Mouse (Mus musculus) olfactory bulb, adult 2 months (tissue): Measurements from ENCODE around the gene Usp46. TPM values are rescaled to one million over a fixed set of nuclear protein-coding genes. Genes with fewer than 3 reads are reported as not detected.
A peak's percentile ranks its signal among the peaks of the same experiment; 100 is the strongest.

Experiments used
- H3K27ac ChIP-seq: fragments of 200-500 bp; 2 replicates; pipeline ENCODE4 v1.5.1; 2012; ENCODE audit warnings: low read depth, low read length; ENCODE audit not compliant: insufficient read depth
- H3K4me1 ChIP-seq: fragments of 200-500 bp; 2 replicates; pipeline ENCODE4 v1.6.1; 2012; ENCODE audit warnings: low read length; ENCODE audit not compliant: control insufficient read depth, insufficient read depth
- H3K4me3 ChIP-seq: fragments of 200-500 bp; 2 replicates; pipeline ENCODE4 v1.5.1; 2012; ENCODE audit warnings: mild to moderate bottlenecking, low read depth, low read length, moderate library complexity; ENCODE audit not compliant: insufficient read depth
- CTCF ChIP-seq: fragments of 200-500 bp; IDR thresholded peaks from 2 replicates; pipeline ENCODE4 v1.5.1; 2012; ENCODE audit warnings: low read depth, mild to moderate bottlenecking, low read length, moderate library complexity; ENCODE audit not compliant: insufficient read depth
- POLR2A ChIP-seq: fragments of 200-500 bp; IDR thresholded peaks from 2 replicates; pipeline ENCODE4 v1.6.1; 2012; ENCODE audit warnings: mild to moderate bottlenecking, low read depth, low read length, moderate library complexity; ENCODE audit not compliant: insufficient read depth
- WGBS: fragments of 180-500 bp; shearing (Covaris S2); methylation state at CpG from one replicate; pipeline ENCODE4 v1.1.7; 2018; 5-methylcytosine and 5-hydroxymethylcytosine counted together
- polyA plus RNA-seq: library from polyadenylated mRNA; stranded (reverse); fragments of >200 nt; gene quantifications from 2 replicates; pipeline ENCODE4 v1.2.4, GENCODE M21; 2012; ENCODE audit warnings: low replicate concordance; ENCODE audit not compliant: missing spikeins, insufficient read depth, insufficient read length

The Usp46 gene
- polyA plus RNA-seq, 1 experiment, result 164 TPM

DNA sequence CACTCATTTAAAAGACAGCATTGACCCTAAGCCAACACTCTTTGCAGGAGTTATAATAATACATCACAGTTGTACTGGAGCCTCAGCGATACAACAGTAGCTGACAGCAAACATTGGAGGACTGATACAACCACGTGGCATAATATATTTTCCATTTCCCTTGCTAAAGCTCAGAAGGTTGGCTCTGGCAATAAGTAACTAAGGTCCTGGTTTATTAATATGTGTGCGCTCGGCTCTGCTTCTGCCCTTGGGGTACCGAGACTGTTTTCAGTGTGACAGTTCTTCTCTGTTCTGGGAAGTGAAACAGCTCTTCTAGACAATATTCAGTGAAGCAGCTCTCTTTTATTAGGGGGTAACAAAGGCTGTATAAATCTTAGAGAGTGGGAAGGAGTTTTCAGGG is 50.7 kb downstream of the Usp46 start:
- Histone ChIP-seq H3K4me3 (no peak overlapping the region), H3K4me1 (peaks cover 17% of the 10 kb centered on the region), H3K27ac (no peak overlapping the region)
- WGBS, result 43% methylated on average over 5 of the region's 5 CpGs
- TF ChIP-seq CTCF (no peak), POLR2A (no peak)

DNA sequence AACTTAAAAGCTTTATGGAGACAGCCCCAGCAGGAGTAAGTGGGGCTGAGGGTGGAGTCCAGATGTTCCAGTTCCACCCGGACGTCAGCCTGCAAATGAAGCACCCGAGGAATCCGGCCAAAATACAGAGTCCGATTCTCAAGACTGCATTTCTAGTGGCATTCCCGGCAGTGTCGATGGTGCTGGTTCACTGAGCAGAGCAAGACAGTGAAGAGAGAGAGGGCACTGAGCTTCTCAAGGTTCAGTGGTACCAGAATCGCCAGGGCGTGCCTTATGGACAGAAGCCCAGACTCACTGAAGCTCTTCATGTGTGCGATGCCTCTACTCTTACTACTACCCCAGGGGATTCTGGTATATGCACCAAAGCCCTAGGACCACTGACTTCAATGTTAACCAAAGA is 56.6 kb downstream of the Usp46 start:
- WGBS, result 80% methylated on average over 10 of the region's 10 CpGs

DNA sequence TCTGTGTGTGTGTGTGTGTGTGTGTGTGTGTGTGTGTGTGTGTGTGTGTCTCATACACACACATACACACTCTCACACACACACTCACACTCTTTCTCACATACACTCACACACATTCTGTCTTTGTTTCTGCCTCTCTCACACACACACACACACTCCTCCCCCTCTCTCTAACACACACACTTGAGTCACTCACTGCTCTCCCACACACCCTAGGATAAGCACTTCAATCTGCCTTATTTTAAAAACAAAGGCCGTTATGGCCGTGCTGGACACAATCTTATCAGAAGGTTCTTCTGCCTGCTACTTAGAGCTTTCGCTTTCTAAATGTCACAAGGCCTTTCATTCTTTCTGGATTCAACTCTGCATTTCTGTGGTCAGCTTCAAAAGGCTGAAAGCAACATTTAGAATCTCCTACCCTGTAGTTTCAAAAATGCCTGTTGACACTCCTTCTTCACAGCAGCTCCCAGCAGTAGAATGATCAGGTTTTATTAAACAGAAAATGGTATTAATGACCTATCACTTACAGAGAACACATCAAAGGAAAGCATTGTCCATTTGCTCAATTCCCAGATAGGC is 60.6 kb downstream of the Usp46 start:
- H3K4me1 ChIP-seq, result peaks cover 13% of the 10 kb centered on the region
- H3K27ac ChIP-seq, result no peak overlapping the region
- 44% methylated on average over 3 of the region's 3 CpGs for WGBS
- no peak overlapping the region for H3K4me3 ChIP-seq
- TF ChIP-seq POLR2A (no peak), CTCF (no peak)

More for the DNA sequence above, 56.6 kb downstream of the Usp46 start:
- Histone ChIP-seq H3K27ac (no peak overlapping the region), H3K4me3 (no peak overlapping the region), H3K4me1 (peaks cover 16% of the 10 kb centered on the region)
- TF ChIP-seq CTCF, result no peak

DNA sequence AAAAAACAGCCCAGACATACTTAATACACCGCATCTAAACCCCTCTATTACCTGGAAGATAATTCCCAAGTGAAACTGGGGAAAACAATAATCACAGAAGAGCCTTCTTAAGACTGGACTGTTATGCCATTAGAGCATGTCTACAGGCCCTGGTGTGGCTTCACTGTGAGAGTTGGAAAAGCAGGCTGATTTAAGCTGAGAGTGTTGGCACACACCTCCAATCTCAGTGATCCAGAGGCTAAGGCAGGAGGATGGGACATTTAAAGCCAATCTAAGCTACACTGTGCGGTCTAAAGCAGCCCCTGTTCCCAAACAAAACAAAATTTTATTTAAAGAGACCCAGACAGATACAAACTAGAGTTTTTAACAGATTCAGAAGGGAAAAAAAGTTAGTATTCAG is 62.3 kb downstream of the Usp46 start:
- Histone ChIP-seq H3K4me3 (no peak overlapping the region), H3K27ac (no peak overlapping the region), H3K4me1 (peaks cover 13% of the 10 kb centered on the region)
- TF ChIP-seq POLR2A (no peak), CTCF (no peak)
- 89% methylated on average over 2 of the region's 2 CpGs for WGBS

DNA sequence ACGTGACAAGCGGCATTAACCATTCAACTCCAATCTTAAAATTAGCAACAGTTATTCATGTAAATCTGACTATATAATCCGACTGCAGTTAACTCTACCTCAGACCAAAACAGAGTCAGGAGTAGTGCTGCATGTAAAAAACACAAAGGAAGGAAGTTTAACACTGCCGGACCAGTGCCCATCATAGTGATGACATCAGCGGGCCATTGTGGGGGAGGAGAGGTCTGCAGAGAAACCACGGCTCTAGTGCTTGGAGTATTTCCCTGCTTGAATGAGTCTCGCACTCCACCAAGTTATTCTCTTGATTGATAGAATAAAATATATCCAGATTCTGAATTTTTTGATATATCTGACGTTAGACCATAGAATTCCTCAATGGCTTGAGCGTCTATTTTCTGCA is 66.5 kb downstream of the Usp46 start:
- 83% methylated on average over 9 of the region's 9 CpGs for WGBS
- Histone ChIP-seq H3K27ac (no peak overlapping the region), H3K4me1 (no peaks in the 10 kb centered on the region), H3K4me3 (no peak overlapping the region)
- TF ChIP-seq POLR2A (no peak), CTCF (no peak)

DNA sequence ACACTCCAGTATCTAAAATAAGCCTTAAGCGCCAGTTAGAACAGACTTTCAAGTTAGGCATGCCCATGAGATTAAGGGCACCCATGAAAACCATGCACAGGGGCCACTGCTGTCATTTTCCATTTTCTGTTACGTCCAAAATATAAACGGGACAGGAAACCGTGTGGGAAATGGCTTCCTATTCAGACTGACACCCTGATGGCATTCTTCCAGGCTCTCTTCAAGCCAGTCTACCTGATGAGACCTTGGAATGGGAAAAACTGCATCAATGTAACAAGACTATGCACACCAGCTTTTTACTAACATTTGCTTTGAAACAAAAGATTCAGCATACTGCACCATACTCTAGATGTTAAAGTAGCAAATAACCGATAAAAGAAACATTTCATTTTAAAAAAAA is 69.3 kb downstream of the Usp46 start:
- H3K27ac ChIP-seq, result no peak overlapping the region
- WGBS, result 78% methylated on average over 5 of the region's 5 CpGs
- peaks cover 5% of the 10 kb centered on the region for H3K4me1 ChIP-seq
- TF ChIP-seq POLR2A, result no peak
- H3K4me3 ChIP-seq, result no peak overlapping the region

DNA sequence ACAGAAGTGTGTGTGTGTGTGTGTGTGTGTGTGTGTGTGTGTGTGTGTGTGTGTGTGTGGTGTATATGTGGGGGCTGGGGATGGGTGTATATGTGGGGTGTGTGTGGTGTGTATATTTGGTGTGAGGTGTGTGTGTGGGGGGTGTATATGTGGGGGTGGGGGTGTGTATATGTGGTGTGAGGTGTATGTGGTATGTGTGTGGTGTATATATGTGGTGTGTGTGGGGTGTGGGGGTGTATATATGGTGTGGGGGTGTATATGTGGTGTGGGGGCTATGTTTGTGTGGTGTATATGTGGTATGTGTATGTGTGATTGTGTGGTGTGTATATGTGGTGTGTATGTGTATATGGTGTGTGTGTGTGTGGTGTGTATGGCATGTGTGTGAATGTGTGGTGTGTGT is 73.4 kb downstream of the Usp46 start:
- 0 out of 2 replicates have a peak overlapping the region, but pooled peaks have one; percentile 30 for H3K27ac ChIP-seq
- H3K4me1 ChIP-seq, result peaks cover 5% of the 10 kb centered on the region
- TF ChIP-seq POLR2A (no peak), CTCF (no peak)
- H3K4me3 ChIP-seq, result no peak overlapping the region

DNA sequence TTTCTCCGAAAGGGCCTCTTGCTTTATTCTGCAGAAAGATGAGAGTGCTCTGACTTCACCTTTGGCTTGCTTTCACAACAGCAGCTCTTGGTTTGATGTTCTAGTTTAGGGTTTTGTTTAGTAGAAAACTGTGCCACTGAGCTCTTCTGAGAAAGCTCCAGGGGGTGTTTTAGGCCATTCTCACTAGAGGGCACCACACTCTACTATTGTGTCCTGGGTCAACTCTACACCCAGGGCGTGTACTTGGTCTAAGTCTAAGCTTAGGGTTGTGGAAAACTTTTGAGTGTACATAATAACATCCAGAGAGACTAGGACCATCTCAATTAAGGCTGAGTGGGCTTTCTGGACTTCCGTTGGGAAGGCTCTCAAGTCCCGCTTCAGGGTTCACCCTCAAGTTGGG is 74.7 kb downstream of the Usp46 start:
- Histone ChIP-seq H3K4me3 (no peak overlapping the region), H3K27ac (no peak overlapping the region), H3K4me1 (peaks cover 5% of the 10 kb centered on the region)
- TF ChIP-seq CTCF (no peak), POLR2A (no peak)
- 79% methylated on average over 4 of the region's 4 CpGs for WGBS

DNA sequence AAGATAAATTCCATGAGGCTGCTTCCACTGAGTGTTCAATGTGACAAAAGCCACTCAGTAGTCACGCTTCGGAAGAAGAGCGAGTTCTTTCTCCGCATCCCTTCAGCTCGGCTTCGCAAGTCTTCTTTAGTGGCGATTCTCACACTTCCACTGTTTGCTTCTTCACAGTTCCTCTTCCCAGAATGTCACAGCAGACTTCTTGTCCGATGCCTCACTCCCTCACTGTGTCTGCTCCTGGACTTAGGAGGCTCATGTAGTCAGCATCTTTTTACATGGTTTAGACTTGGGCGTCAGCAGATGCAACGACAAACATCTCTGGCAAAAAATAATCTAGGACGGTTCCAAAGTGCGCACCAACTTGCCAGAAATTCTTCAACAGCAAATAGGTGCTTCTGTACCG is 75.9 kb downstream of the Usp46 start:
- WGBS, result 89% methylated on average over 13 of the region's 13 CpGs
- no peak overlapping the region for H3K27ac ChIP-seq
- TF ChIP-seq POLR2A (no peak), CTCF (no peak)
- H3K4me1 ChIP-seq, result peaks cover 5% of the 10 kb centered on the region
- no peak overlapping the region for H3K4me3 ChIP-seq

DNA sequence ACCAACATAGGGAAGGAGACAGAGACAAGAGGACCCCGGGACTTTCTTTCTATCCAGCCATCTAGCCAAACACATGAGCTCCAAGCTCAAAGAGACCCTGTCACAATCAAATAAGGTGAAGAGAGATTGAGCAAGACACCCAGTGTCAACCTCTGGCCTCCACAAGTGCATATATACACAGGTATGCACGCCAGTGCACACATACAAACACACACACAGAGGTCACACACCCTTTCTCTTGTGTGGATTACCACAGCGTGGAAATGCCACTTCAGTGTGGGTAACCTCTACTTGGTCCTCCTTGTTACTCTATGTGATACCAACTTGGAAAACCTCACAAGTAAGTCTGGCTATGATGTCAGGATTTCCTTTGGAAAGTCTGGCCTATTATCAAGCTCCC is 78.7 kb downstream of the Usp46 start:
- peaks cover 5% of the 10 kb centered on the region for H3K4me1 ChIP-seq
- no peak for TF ChIP-seq POLR2A
- no peak for TF ChIP-seq CTCF
- WGBS, result 97% methylated on average over 3 of the region's 3 CpGs
- no peak overlapping the region for H3K27ac ChIP-seq
- H3K4me3 ChIP-seq, result no peak overlapping the region
